ENCODE assay signal across 11 mouse cellular contexts in the genomic region with DNA sequence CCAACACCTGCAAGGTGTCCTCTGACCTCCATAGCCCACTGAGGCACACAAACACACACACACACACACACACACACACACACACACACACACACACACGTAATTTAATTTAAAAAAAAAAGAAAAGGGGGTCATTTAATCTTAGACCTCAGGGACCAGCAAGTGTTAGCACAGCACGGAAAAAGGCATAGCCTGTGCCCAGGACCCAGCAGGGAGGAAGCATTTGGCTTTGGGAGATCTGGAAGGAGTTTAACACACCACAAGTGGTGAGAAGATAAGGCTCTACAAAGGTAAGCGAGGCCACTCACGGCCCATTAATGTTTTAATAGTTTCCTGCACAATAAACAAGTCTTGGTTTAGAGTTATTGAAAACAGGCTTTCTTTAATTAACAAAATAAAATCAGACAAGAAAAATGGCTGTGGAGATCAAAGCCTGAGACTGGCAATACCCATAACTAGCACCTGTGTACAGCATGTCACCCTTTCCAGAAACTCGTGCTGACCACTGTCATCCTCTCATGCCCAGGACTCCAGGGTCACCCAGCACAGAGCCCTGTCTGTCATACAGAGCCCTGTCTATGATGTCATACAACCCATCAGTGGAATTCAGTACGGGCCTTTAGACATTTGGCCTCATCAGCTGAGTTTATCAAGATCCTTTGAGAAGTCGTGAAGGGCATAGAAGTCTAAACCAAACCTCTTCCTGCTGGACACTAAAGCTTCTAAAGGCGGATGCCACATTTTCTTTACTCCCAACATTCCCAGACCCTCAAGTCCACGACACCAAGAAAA.
DNase-seq lines count a peak whose midpoint lies in the region; ATAC-seq and TF ChIP-seq lines count a peak whose summit lies in the region.
"Had no signal": no experiment of that assay in that cellular context is flagged by ENCODE, and none has a peak within 500 bp of the region (broad histone marks: within the 10 kb centered on the region; RNA-seq: fewer than 3 reads in every experiment).

No protein-coding gene starts in this region.

- H3K4me2 ChIP-seq in forebrain, embryonic 12.5 days: no peak overlapping the region
- H3K4me2 ChIP-seq in forebrain, embryonic 16.5 days (ENCODE audit: low read length): no peak overlapping the region
- H3K4me2 ChIP-seq in embryonic facial prominence, embryonic 13.5 days: no peak overlapping the region
- H3K4me2 ChIP-seq in limb, embryonic 13.5 days (replicated peaks): peak overlapping the region; percentile 58; the same call in 1 of the 2 replicates

- no peaks in the 10 kb centered on the region for H3K9me3 ChIP-seq in forebrain, embryonic 12.5 days
- no peaks in the 10 kb centered on the region for H3K9me3 ChIP-seq in forebrain, embryonic 16.5 days (ENCODE audit: control insufficient read depth, low read length)
- no peaks in the 10 kb centered on the region for H3K9me3 ChIP-seq in embryonic facial prominence, embryonic 13.5 days
- no peaks in the 10 kb centered on the region for H3K9me3 ChIP-seq in limb, embryonic 13.5 days

- intact Hi-C loops in left cerebral cortex, postnatal 4 days (cut with DNase I): loop anchor here (10.0 kb wide), 1 partner anchor 320 kb away; no protein-coding TSS in a partner anchor

- H3K9ac ChIP-seq in forebrain, embryonic 12.5 days: no peak overlapping the region
- H3K9ac ChIP-seq in forebrain, embryonic 16.5 days (replicated peaks; ENCODE audit: low read depth, low read length): no peak overlapping the region
- H3K9ac ChIP-seq in embryonic facial prominence, embryonic 13.5 days: no peak overlapping the region
- no peak overlapping the region for H3K9ac ChIP-seq in limb, embryonic 13.5 days

- no peak for DNase-seq in kidney, adult 2 months
- DNase-seq in kidney, adult 11 months: no peak
- DNase-seq in testis, postnatal 14 days (ENCODE audit: low spot score): no peak
- DNase-seq in left cerebral cortex, postnatal 4 days: no peak
- DNase-seq: right cerebral cortex, postnatal 25 days; thymus, adult 18-20 months had no signal

- no peak for ATAC-seq in forebrain, embryonic 12.5 days (ENCODE audit: low FRiP score)
- no peak for ATAC-seq in forebrain, embryonic 16.5 days
- ATAC-seq in embryonic facial prominence, embryonic 13.5 days (ENCODE audit: insufficient number of reproducible peaks, insufficient read depth, low FRiP score, low TSS enrichment, low read depth): no peak
- no peak for ATAC-seq in limb, embryonic 13.5 days (ENCODE audit: low FRiP score, low read depth)
- ATAC-seq: CD4-positive, CD25-positive, alpha-beta regulatory T cell, adult 4 months had no signal

- H3K36me3 ChIP-seq in forebrain, embryonic 12.5 days (replicated peaks): no peaks in the 10 kb centered on the region
- H3K36me3 ChIP-seq in forebrain, embryonic 16.5 days (ENCODE audit: control insufficient read depth, insufficient read depth): no peaks in the 10 kb centered on the region
- H3K36me3 ChIP-seq in kidney, adult 2 months (ENCODE audit: control insufficient read depth, insufficient read depth, low read length): no peaks in the 10 kb centered on the region
- no peaks in the 10 kb centered on the region for H3K36me3 ChIP-seq in embryonic facial prominence, embryonic 13.5 days
- no peaks in the 10 kb centered on the region for H3K36me3 ChIP-seq in limb, embryonic 13.5 days

- peaks cover 91% of the 10 kb centered on the region for H3K4me1 ChIP-seq in forebrain, embryonic 12.5 days
- H3K4me1 ChIP-seq in forebrain, embryonic 16.5 days (replicated peaks; ENCODE audit: control insufficient read depth, insufficient read depth, low read length): peaks cover 51% of the 10 kb centered on the region
- H3K4me1 ChIP-seq in kidney, adult 2 months (ENCODE audit: control insufficient read depth, insufficient read depth, low read length): peaks cover 29% of the 10 kb centered on the region; the same call in 1 of the 2 replicates
- H3K4me1 ChIP-seq in embryonic facial prominence, embryonic 13.5 days: peaks cover 81% of the 10 kb centered on the region
- H3K4me1 ChIP-seq in limb, embryonic 13.5 days: peaks cover 92% of the 10 kb centered on the region

- H3K4me3 ChIP-seq in forebrain, embryonic 12.5 days (replicated peaks): no peak overlapping the region
- H3K4me3 ChIP-seq in forebrain, embryonic 16.5 days (replicated peaks; ENCODE audit: low read length): no peak overlapping the region
- H3K4me3 ChIP-seq in kidney, adult 2 months (ENCODE audit: insufficient read depth, low read depth, low read length): no peak overlapping the region
- no peak overlapping the region for H3K4me3 ChIP-seq in embryonic facial prominence, embryonic 13.5 days
- H3K4me3 ChIP-seq in limb, embryonic 13.5 days: no peak overlapping the region

- 73% methylated on average over 8 of the region's 9 CpGs for WGBS in forebrain, embryonic 12.5 days
- 64% methylated on average over 9 of the region's 9 CpGs for WGBS in forebrain, embryonic 16.5 days
- 64% methylated on average over 9 of the region's 9 CpGs for WGBS in kidney, adult 2 months
- WGBS in embryonic facial prominence, embryonic 13.5 days: 58% methylated on average over 9 of the region's 9 CpGs
- 19% methylated on average over 9 of the region's 9 CpGs for WGBS in limb, embryonic 13.5 days

- peaks cover 19% of the 10 kb centered on the region; the same call in 1 of the 2 replicates for H3K27me3 ChIP-seq in forebrain, embryonic 12.5 days
- no peaks in the 10 kb centered on the region for H3K27me3 ChIP-seq in forebrain, embryonic 16.5 days (replicated peaks; ENCODE audit: control insufficient read depth, insufficient read depth, low read length)
- H3K27me3 ChIP-seq in kidney, adult 2 months (replicated peaks; ENCODE audit: control insufficient read depth, insufficient read depth, low read length): no peaks in the 10 kb centered on the region
- H3K27me3 ChIP-seq in embryonic facial prominence, embryonic 13.5 days: no peaks in the 10 kb centered on the region
- H3K27me3 ChIP-seq in limb, embryonic 13.5 days: no peaks in the 10 kb centered on the region

- peak overlapping the region; percentile 95; the same call in 1 of the 2 replicates for H3K27ac ChIP-seq in forebrain, embryonic 12.5 days
- H3K27ac ChIP-seq in forebrain, embryonic 16.5 days (ENCODE audit: low read length): no peak overlapping the region
- H3K27ac ChIP-seq in kidney, adult 2 months (ENCODE audit: insufficient read depth, low read depth, low read length): peak overlapping the region; percentile 75
- H3K27ac ChIP-seq in embryonic facial prominence, embryonic 13.5 days: peak overlapping the region; percentile 64; the same call in 1 of the 2 replicates
- H3K27ac ChIP-seq in limb, embryonic 13.5 days: peak overlapping the region; percentile 89; the same call in 1 of the 2 replicates

- no peak for TF ChIP-seq POLR2A in kidney, adult 2 months (IDR thresholded peaks at IDR 0.05; ENCODE audit: low read depth, low read length)

- no peak for TF ChIP-seq CTCF in kidney, adult 2 months (conservative IDR thresholded peaks at IDR 0.05; ENCODE audit: insufficient read depth, insufficient read length, low read depth, low read length)
